Mouse (Mus musculus) heart, postnatal 4 days (tissue): ENCODE measurements around the gene Tmem206. TPM values are rescaled to one million over a fixed set of nuclear protein-coding genes. Genes with fewer than 3 reads are reported as not detected.

ENCODE experiments used
- DNase-seq: peaks from one replicate; pipeline ENCODE4 v3.0.0; 2021
- total RNA-seq, 2 experiments: library from RNA; stranded (reverse); gene quantifications; 2 replicates each; pipeline ENCODE4 v1.2.3; 2021

The Tmem206 gene
- total RNA-seq, 2 experiments from 2014 or later: 5.6 to 6.6 TPM

GRCm38 (mm10) chr1:191311296-191311898 lies 14.3 kb upstream of the Tmem206 start:
- no peak for DNase-seq

GRCm38 (mm10) chr1:191312513-191312941 lies 13.2 kb upstream of the Tmem206 start:
- DNase-seq: peak; percentile 91

DNA sequence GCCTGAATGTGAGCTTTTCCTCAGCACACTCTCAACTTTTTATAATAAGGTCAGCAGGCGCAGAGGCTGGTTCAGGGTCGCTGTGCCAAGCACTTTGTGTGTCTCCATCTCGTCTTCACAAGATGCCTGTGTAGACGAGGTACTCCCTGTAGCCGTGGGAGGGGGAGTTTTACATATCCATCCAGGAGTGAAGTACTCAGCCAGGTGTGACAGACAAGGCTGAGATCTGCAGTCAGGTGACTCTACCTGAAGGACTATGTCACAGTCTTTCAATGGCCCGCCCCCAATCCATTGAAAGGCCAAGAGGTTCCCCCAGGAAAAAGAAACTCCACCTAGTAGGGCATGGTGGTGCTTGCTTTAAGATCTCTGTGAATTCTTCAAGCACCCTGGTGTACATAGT lies 12.6 kb upstream of the Tmem206 start:
- DNase-seq: no peak

DNA sequence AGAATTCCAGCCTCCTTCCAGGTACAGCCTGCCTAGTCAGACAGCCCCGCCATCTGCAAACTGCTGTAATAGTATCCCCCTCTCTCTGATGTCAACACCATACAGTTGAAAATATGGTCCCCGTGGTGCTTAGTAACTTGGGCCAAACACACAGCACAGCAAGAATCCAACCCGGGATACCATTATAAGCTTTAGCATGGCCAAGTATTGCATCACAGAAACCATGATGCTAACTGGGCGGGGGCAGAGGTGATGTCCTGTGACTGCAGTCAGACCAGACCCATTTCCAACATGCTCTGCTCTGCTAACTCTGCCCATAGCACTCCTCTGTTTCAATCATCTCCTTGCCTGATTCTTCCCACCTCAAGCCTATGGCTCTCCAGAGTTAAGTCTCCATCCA lies 11.8 kb upstream of the Tmem206 start:
- no peak for DNase-seq

DNA sequence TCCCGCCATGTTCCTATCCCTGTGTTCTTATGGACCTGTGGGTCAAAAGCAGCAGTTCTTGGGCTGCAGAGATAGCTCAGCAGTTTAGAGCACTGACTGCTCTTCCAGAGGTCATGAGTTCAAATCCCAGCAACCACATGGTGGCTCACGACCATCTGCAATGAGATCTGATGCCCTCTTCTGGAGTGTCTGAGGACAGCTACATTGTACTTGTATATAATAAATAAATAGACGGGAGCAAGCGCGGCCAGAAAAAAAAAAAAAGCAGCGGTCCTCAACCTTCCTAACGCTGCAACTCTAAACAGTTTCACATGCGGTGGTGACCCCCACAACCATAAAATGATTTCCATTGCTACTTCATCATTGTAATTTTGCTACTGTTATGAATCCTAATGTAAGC lies 8.9 kb upstream of the Tmem206 start:
- DNase-seq: no peak

DNA sequence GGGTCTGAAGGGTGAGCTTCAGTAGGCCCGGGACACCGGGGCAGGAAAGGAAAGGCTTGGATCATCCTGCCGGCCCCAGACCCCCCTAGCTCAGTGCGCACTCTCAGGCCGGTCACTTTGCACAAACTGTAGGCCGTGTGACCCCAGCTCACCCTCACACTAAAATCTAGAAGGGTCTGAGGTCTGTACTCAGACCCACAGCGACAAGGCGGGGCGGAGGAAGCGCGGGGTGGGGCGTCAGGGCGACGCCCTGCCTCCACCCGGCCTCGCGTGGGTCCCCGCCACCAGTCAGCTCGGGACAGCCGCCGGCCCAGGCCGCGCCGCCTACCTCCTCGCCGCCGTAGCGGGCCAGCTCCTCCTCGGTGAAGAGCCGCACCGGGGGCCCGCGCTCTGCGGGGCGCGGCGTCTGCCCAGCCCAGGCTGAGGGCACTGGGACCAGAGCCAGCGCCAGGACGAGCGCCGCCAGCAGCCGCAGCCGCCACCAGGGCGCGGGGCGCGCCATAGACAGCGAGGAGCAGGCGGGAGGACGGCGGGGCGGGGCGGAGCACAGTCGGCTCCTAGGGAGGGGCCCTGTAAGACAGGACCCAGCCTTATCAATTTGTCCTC lies 8.0 kb upstream of the Tmem206 start, which contains the start of gene Nenf:
TSS of gene Nenf (minus strand) at position 604 of the 606 bp plus-strand sequence.
- peak; percentile 84 for DNase-seq

DNA sequence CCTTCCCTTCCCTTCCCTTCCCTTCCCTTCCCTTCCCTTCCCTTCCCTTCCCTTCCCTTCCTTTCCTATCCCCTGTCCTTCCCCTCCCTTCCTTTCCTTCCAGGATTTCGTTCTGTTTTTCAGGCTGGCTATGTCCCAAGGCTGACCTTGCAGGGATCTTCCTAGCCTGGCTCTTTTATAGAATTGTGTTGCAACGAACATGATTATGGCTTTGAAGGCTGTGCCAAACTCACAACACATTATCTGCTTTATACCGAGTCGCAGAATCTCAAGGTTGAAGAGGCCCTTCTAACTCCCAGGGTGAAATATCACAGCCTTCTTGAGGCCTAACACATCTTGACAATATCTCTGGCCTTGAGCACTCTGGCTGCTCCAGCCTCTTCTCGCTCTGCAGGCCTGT lies 7.0 kb upstream of the Tmem206 start:
- DNase-seq: no peak

DNA sequence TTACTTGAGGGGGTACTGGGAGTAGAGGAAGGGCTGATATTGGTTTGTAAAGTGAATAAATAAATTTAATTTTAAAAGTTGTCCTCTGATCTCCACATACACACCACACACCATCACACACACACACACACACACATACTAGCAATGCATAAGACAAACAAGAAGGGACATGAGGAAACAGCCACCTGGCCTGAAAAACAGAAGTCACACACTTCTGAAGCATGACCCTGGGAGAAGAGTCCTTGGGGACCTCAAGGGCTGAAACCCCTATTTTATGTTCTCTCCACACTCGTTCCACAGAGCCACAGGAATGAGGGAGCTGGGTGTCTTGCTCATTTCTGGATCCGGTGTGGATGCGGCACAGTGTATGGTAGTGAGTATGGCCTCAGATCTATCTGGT lies 2.3 kb upstream of the Tmem206 start:
- DNase-seq: no peak

GRCm38 (mm10) chr1:191324733-191325590 lies 750 bp upstream of the Tmem206 start:
- no peak for DNase-seq

DNA sequence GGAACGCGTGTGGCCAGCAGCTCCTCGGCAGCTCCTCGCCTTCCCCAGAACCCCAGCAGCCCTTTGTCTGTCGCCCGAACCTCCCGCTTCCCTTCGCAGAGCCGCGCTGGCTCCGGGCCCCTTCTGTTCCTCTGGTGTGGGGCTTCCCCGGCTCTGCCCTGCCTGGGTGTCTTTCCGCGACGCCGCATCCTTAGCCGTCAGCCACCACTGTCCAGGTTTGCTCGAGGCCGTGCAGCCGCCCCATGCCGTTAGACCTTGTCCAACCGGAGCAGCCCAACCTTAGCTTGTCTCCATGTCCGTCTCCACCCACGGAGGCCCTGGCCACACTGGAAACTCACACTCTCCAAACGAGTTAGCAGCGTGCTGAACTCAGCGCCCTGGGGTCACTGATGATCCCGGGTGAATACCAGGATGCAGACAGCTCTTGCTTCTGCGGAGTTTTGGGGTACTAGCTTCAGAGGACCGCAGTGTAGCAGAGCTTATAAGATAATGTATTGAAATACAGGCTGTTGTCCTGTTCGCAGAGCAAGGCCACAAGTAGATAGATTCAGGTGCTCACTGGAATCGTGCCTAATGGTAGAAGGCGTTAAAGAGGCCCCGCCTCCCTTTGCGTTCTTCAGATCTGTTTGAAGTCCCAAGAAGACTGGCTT lies 646 bp downstream of the Tmem206 start:
- peak; percentile 59 for DNase-seq

DNA sequence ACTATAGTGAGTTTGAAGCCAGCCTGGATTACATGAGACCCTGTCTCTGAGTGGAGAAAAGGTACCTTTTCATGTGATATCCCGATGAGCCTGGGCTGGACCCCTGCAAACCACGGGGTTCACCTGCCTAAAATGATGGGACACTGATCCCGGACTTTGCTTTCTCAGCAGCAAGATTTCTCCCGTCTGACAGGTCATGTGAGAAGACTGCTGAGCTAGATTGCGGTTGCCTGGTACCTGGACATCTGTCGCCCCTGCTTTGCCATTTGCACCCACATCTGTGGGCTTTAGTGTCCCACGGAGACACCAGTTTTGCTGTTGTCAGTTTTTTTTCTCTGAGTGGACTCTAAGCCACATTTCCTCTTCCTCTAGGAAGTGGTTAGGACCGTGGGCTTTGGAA lies 1.5 kb downstream of the Tmem206 start:
- no peak for DNase-seq

DNA sequence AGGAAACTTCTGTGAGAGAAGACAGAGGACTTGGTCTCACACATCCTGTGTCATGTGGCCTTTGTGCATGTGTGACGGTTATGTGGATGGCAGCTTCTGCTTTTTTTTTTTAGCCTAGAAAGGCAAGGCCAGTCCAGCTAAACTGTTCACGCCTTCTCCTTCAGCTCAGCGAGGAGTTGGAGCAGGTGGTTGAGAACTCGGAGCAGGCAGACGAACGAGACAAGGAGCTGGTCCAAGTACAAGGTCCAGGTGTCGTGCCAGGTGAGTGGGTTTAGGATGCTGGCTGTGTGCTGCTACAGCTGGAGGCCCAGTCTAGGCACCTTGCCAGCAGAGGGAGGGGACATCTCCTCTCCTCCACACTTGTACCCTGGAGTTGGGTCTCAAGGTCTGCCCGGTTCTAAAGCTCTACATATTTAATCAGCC lies 2.3 kb downstream of the Tmem206 start:
- DNase-seq: no peak

- no peak for DNase-seq
These were observed 4.6 kb downstream of the Tmem206 start for GRCm38 (mm10) chr1:191330356-191330755.

DNA sequence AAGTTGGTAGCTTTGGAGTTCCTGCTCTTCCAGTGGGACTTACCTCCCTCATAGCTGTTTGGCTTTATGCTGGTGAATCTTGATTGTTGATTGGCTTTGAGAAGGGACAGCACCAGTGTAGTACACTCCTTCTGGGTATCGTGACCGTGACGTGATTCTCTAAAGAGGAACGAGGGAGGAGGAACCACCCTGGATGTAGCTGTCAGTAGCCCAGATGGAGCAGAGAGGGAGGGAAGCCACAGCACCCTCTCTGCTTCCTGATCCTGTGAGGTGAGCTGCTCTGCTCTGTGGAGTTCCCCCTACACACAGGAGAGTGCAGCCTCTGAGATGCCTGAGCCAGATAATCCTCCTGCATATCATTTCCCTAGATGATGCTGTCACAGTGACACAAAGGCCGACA lies 8.8 kb downstream of the Tmem206 start:
- DNase-seq: no peak

- no peak for DNase-seq
These were observed 14.2 kb downstream of the Tmem206 start for GRCm38 (mm10) chr1:191339876-191340275.

- no peak for DNase-seq
These were observed 14.8 kb downstream of the Tmem206 start for GRCm38 (mm10) chr1:191340530-191340929.

- no peak for DNase-seq
These were observed 21.9 kb downstream of the Tmem206 start for GRCm38 (mm10) chr1:191347602-191348001.

- no peak for DNase-seq
These were observed 22.9 kb downstream of the Tmem206 start for GRCm38 (mm10) chr1:191348592-191348991.

DNA sequence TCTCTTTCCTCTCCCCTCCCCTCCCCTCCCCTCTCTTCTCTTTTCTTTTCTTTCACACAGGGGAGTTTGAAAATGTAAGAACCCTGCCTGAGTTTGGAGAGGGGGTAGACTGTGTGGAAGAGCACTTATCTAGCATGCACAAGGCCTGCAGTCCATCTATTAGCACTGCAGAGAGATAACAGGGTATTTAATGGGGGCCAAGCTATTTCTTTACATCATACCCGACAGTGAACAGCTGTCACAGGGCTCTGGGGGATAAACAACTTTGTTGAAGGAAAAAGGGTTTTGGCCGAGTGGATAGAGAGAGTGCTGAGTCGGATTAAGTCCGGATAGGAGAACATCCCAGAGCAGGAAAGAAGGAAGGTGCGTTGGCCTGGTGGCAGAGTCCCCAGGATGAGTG lies 23.3 kb downstream of the Tmem206 start:
- DNase-seq: peak; percentile 30

GRCm38 (mm10) chr1:191349486-191350037 lies 23.9 kb downstream of the Tmem206 start:
- no peak for DNase-seq

DNA sequence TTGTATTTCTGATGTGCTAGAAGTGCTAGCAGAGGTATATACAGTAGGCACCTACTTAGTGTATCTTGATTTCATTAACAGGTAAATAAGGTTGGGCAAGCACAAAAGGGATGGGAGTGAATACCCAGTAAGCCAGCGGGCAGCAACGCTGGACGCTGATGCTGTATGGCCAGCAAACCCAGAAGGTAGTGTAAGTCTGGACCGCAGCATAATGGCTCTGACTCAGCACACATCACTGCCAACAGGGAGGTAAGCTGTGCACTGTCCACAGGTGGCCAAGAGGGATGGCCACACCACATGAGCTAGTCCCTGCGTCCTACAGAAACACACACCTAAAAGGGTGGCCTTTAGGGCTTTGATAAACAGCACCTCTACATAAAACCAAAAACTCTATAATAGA lies 24.6 kb downstream of the Tmem206 start:
- no peak for DNase-seq

- DNase-seq: peak; percentile 79
These were observed 27.2 kb downstream of the Tmem206 start for GRCm38 (mm10) chr1:191352786-191353488.
